Mouse (Mus musculus): ENCODE measurements at regions not wholly inside any gene's neighbourhood (a gene's known extent, or its start where the extent isn't known, plus 50 kb on each side); places are given as distances from the start of the nearest gene placed in this dataset.

GRCm38 (mm10) chr1:189990046-189990622, 68.0 kb upstream of the Smyd2 start:
- DNase-seq, result no peak

GRCm38 (mm10) chr1:189989376-189989775, 67.2 kb upstream of the Smyd2 start:
- DNase-seq, result no peak

- no peak for DNase-seq
Measured at GRCm38 (mm10) chr1:189988864-189989263, 66.7 kb upstream of the Smyd2 start.

GRCm38 (mm10) chr1:189985516-189986205, 63.5 kb upstream of the Smyd2 start:
- no peak for DNase-seq

- no peak for DNase-seq
Measured at GRCm38 (mm10) chr1:189978244-189978643, 56.1 kb upstream of the Smyd2 start.

GRCm38 (mm10) chr1:189975660-189976059, 53.5 kb upstream of the Smyd2 start:
- no peak for DNase-seq

- DNase-seq, result peak; percentile 84
Measured at GRCm38 (mm10) chr1:189972790-189973406, 50.7 kb upstream of the Smyd2 start.
